Mouse (Mus musculus): ENCODE data around the gene Klhdc7b.

Gene Klhdc7b

GRCm38 (mm10) chr15:89376040-89376439 is 8.7 kb upstream of the Klhdc7b start:
- no peak for DNase-seq

DNA sequence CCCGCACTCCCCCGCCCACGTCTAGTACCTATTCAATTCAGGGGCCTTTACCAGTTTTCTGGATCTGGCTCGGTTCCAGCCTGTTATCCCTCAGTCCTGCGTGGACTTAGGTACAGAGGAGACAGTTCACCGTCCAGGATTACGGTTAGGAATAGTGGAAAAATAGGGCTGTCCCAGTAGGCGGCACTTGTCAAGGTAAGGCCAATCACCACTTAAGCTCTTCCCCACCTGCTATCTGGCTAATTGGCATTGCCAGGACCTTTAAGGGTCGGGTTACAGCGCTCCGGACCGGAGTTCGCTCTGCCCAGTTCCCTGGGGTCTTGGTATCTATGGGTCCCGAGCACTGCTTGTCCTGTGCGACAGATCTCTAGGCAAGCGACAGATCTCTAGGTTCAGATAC is 7.8 kb upstream of the Klhdc7b start, which contains the start of gene Tymp:
Gene Tymp, minus strand, starts transcription at position 83 of the 400 bp plus-strand sequence.
- no peak for DNase-seq

- no peak for DNase-seq
Observed at GRCm38 (mm10) chr15:89377362-89377761, 7.4 kb upstream of the Klhdc7b start.

- DNase-seq = no peak
Observed at GRCm38 (mm10) chr15:89377938-89378828, 6.5 kb upstream of the Klhdc7b start.

DNA sequence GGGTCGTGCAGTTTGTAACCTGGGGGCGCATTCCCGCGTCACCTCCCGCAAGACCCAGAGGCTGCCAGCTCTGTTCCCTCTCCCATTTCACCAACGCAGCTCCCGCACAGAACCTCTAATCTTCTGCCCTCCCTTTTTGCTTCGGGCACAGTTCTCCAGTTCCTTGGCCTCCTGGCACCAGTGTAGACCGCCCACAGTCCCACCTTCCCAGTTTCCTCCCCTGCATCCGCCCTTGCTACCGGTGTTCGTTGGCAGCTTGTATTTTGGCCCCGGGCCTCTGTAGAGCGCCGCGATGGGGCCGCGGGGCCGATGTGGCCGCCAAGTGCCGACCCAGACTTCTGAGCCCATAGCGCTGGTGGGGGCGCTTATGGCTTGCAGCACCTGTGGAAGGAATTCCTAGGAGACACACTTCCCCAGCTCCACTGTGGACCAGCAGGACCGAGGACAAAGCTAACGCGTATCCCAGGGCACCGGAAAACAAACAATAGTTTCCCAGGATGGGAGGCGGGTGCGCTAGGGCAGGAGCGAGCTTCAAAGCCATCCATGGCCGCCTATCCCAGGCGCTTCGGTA is 5.8 kb upstream of the Klhdc7b start, which contains the start of gene Odf3b:
Gene Odf3b, minus strand, starts transcription at position 452 of the 571 bp plus-strand sequence.
- DNase-seq = peak; percentile 48

DNA sequence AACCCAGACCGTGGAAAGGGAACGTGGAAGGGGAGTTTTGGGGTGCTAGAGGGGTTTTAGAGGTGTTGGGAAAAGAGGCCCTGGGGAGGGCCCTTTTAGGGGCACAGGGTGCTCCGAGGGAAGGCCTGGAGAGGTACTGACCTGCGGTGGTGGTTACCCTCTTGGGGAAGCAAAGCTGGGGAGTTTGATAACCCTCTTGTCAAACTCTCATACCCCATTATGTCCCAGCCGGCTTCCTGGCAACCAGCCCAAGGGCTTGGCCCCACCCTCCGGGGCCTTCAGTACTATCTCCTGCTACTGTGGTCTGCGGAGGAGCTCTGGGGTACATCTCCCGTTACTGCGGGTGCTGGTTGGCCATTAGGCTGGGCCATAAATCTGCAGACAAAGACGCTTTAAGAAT is 5.3 kb upstream of the Klhdc7b start:
- DNase-seq = peak; percentile 28

DNA sequence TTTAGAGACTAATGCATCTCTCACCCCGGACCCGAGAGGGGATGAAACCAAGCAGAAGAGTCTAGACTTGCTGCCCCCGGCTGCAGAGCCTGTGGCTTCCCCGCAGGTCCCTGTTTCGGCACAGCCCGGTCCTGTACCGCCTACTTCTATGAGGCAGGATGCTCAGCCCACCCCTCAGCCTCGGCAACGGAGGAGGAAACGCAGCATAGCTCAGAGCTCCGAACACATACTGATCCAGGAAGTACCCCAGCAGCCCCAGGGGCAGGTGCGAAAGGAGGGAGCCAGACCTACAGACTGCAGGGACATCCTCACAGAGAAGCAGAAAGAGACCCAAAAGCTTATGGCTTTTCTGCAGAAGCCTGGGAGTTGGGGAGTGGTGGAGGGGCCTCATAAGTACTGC is 2.4 kb downstream of the Klhdc7b start:
- DNase-seq = no peak

GRCm38 (mm10) chr15:89390081-89390480 is 5.4 kb downstream of the Klhdc7b start:
- DNase-seq = no peak

DNA sequence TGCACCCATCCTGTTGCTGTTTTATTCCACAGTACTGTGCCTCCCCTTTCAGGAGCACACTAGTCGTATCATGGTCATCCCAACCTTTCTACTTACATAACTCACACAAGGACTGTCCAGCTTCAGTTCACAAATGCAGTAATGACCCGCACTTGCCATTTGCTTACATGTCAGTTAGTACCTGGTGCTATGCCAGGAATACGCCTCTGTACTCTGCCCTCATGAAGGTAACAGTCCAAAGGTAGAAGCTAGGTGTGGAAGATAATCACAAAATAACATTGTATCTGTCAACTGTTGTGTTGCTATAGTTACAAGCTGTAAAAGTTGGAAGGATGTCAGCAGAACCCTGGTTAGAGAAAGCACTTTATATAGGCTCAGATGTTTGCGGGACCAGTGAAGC is 12.2 kb downstream of the Klhdc7b start:
- DNase-seq = no peak

- no peak for DNase-seq
Observed at GRCm38 (mm10) chr15:89398146-89398545, 13.4 kb downstream of the Klhdc7b start.

DNA sequence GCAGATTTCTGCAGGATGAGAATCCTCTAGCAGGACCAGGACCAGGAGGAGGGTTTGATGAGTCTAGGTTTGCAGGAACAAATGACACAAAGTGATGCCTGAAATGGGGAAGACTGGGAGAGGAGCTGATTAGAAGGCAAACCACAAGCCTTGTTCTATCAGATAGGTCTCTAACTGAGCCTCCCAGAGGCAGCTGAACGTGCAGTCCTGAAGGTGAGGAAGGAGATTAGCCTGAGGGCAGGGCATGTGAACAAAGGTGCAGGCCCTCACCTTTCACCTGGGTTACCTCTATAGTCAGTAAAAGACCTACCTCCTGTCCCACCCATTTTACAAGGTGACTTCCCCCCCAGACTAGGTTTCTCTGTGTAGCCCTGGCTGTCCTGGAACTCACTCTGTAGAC is 15.0 kb downstream of the Klhdc7b start:
- DNase-seq = no peak

- no peak for DNase-seq
Observed at GRCm38 (mm10) chr15:89402471-89402870, 17.8 kb downstream of the Klhdc7b start.

GRCm38 (mm10) chr15:89404831-89405623 is 20.3 kb downstream of the Klhdc7b start:
- no peak for DNase-seq

DNA sequence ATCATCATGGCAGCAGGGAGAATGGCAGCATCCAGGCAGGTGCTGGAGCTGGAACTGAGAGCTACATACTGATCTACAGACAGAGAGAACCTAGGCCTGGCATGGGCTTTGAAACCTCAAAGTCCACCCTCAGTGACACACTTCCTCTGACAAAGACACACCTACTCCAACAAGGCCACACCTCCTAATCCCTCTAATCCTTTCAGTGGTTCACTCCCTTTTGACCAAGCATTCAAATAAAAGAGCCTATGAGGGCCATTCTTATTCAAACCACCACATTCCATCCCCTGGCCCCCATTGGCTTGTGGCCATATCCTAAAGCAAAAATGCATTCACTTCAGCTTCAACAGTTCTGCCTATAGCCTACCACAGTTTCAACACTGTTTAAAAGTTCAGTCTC is 22.0 kb downstream of the Klhdc7b start:
- DNase-seq = no peak

- DNase-seq = no peak
Observed at GRCm38 (mm10) chr15:89410118-89410517, 25.4 kb downstream of the Klhdc7b start, which contains the start of gene Syce3. Gene Syce3 (minus strand): TSS chr15:89410503.

- no peak for DNase-seq
Observed at GRCm38 (mm10) chr15:89415282-89415681, 30.6 kb downstream of the Klhdc7b start.

DNA sequence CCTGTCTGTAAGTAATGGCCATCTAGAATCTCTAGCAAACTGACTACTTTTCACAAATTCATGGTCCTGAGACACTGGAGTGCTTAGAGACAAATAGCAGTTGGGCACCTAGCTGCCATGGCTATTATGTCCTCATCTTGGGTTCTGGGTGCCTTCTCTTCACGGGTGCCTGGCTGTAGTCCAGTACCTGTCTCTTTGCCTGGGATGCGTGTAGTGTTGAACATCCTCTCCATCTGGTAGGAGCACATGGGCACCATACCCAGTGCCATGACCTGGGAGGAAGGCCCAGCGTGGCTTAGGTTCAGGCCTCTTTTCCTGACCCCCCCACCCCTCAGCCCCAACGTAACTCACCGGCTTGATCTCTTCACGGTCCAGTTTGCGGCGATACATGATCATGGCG is 37.2 kb downstream of the Klhdc7b start:
- no peak for DNase-seq

GRCm38 (mm10) chr15:89424621-89425020 is 39.9 kb downstream of the Klhdc7b start:
- DNase-seq = no peak

GRCm38 (mm10) chr15:89425711-89426121 is 41.0 kb downstream of the Klhdc7b start, which contains the start of gene Cpt1b:
Gene Cpt1b (minus strand): TSS chr15:89425863.
- DNase-seq = no peak

DNA sequence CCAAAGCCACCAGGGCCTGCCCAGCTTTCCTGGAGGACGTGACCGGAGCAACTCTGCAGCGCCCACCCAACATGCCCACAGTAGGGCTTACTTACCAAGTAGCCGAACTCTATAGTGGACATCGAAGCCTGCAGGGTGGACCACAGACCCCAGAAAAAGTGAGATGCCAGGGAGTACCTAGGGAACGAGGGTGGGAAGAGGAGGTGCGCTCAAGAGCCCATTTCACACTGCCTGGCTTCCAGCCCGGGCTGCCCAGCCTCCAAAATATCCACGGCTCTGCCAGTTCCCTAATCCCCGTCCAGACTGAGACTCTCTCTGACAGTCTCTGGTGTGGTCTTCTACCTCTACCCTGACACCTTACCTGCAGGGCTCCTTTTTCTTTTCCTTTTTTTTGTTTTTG is 42.0 kb downstream of the Klhdc7b start:
- no peak for DNase-seq

GRCm38 (mm10) chr15:89428136-89428790 is 43.5 kb downstream of the Klhdc7b start:
- DNase-seq = no peak

DNA sequence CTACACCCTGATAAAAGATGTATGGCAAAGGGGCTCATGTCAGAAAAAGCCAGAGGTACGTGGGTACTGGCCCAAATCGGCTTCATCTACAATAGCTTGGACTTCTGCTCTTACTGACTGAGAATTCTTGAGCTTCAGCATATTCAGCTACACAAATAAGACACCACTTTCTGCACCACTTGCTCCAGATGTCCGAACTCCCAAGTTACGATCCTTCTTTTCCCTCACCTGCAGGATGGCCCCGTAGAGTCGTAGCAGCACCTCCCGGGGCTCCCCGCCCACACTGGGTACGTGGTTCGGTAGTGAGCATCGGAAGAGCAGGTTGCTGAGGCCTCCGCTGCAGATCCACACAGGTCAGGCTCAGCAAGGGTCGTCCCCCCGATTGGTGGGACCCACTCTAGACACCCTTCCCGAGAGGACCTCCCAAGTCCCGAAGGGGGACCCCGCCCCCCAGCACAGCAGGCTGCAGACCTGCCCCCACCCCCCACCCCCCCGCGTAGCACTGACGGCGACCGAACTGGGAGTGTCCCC is 44.2 kb downstream of the Klhdc7b start:
- no peak for DNase-seq

Data from lung, postnatal 14 days (tissue).